Mouse (Mus musculus) kidney, postnatal 14 days (tissue): ENCODE measurements around the gene Vmn2r67.
"Not testable (repeated sequence)": the region's sequence is repeated elsewhere in the genome, so short reads cannot be mapped to it uniquely, and the experiment has no call there.

Experiments
- DNase-seq: peaks from one replicate; pipeline ENCODE4 v3.0.0; 2022; ENCODE audit warnings: mixed read lengths

The Vmn2r67 gene

DNA sequence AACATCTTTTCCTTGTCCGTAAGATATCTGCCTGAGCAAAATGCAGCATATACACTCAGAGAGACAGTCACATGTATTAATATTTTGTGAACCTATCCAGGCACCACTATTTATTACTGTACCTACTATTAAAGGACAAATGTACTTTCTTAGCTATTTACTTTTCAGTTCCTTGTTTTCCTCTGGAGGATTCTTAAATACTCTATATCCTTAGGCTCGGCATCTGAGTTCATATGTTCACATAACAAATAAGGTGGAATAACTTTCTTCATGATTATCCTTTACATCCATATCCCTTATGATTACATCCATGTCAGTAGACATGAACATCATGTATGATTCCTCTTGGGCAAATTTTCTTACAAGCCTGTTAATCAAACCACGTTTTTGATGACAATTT, at the start of gene Vmn2r67:
Gene Vmn2r67 (minus strand): TSS at position 101 of the 400 bp plus-strand sequence.
- no peak for DNase-seq

DNA sequence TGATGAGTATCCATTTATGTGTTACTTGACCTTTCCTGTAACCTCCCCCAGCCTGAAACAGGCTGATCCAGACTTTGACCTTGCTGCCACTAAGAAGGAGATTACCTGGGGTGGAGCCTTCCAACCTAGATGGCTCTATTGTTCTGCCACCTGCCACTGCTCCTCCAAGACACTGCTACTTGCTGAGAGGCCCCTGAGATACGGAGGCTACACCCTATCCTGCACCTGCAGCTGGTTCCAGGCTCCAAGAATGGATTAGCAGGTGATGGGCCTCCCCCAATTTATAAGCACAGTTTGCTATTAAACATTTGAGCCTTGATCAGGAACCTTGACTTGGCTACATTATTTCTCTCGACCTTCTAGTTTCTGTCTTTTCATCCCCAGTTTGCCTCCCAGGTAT, 51.3 kb downstream of the Vmn2r67 start:
- not testable (repeated sequence) for DNase-seq
